Mouse (Mus musculus): ENCODE results near the gene Cntnap2. TPM values are rescaled to one million over a fixed set of nuclear protein-coding genes. Genes with fewer than 3 reads are reported as not detected.

The Cntnap2 gene
- total and polyA plus RNA-seq, 2 experiments, result not detected

DNA sequence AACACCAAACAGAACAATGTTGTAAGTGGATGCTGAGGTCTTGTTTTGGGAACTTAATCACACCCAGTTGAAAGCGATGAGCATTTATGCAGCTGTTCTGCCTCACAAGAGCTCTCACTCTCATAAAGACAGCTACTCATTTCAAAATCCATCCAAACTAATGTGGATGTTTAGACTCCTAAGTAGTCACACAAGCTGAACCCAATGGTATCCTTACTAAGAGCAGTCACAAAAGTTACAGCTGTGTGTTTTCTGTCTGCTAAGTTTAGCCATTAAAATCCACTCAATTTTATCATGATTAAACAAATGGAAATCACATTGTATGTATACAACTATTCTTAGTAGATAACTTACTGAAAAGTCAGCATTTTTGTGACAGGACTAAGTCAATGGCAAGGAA, 1173.7 kb downstream of the Cntnap2 start:
- Histone ChIP-seq H3K36me3 (ENCODE audit: control insufficient read depth, insufficient read depth, low read length) (no peaks in the 10 kb centered on the region), H3K79me2 (ENCODE audit: control insufficient read depth, insufficient read depth, low read length) (no peaks in the 10 kb centered on the region), H3K4me3 (ENCODE audit: insufficient read depth, low read depth, low read length) (no peak overlapping the region), H3K27ac (replicated peaks; ENCODE audit: insufficient read depth, low read depth, low read length) (no peak overlapping the region), H3K9ac (ENCODE audit: low read depth, low read length) (no peak overlapping the region), H3K27me3 (ENCODE audit: control insufficient read depth, insufficient read depth, low read length) (no peaks in the 10 kb centered on the region), H3K4me1 (ENCODE audit: control insufficient read depth, insufficient read depth, low read length) (no peaks in the 10 kb centered on the region)
- TF ChIP-seq CTCF (IDR thresholded peaks at IDR 0.05; ENCODE audit: low read depth, low read length) (no peak), POLR2A (IDR thresholded peaks at IDR 0.05; ENCODE audit: extremely low read depth, insufficient read depth, low read length) (no peak)
- no peak for DNase-seq (ENCODE audit: extremely low read depth, low read depth, low spot score)
- 83% methylated on average over 1 of the region's 1 CpGs for WGBS

GRCm38 (mm10) chr6:46240349-46240748, 1181.2 kb downstream of the Cntnap2 start:
- no peak for TF ChIP-seq CTCF (IDR thresholded peaks at IDR 0.05; ENCODE audit: low read depth, low read length)
- no peak for TF ChIP-seq POLR2A (IDR thresholded peaks at IDR 0.05; ENCODE audit: extremely low read depth, insufficient read depth, low read length)
- Histone ChIP-seq H3K79me2 (ENCODE audit: control insufficient read depth, insufficient read depth, low read length) (no peaks in the 10 kb centered on the region), H3K4me1 (ENCODE audit: control insufficient read depth, insufficient read depth, low read length) (no peaks in the 10 kb centered on the region), H3K4me3 (ENCODE audit: insufficient read depth, low read depth, low read length) (no peak overlapping the region), H3K9ac (ENCODE audit: low read depth, low read length) (no peak overlapping the region), H3K36me3 (ENCODE audit: control insufficient read depth, insufficient read depth, low read length) (no peaks in the 10 kb centered on the region), H3K27me3 (ENCODE audit: control insufficient read depth, insufficient read depth, low read length) (no peaks in the 10 kb centered on the region), H3K27ac (replicated peaks; ENCODE audit: insufficient read depth, low read depth, low read length) (no peak overlapping the region)
- 47% methylated on average over 2 of the region's 2 CpGs for WGBS
- no peak for DNase-seq (ENCODE audit: extremely low read depth, low read depth, low spot score)

- Histone ChIP-seq H3K27ac (replicated peaks; ENCODE audit: insufficient read depth, low read depth, low read length) (no peak overlapping the region), H3K36me3 (ENCODE audit: control insufficient read depth, insufficient read depth, low read length) (no peaks in the 10 kb centered on the region), H3K4me1 (ENCODE audit: control insufficient read depth, insufficient read depth, low read length) (no peaks in the 10 kb centered on the region), H3K27me3 (ENCODE audit: control insufficient read depth, insufficient read depth, low read length) (no peaks in the 10 kb centered on the region), H3K79me2 (ENCODE audit: control insufficient read depth, insufficient read depth, low read length) (no peaks in the 10 kb centered on the region), H3K9ac (ENCODE audit: low read depth, low read length) (no peak overlapping the region), H3K4me3 (ENCODE audit: insufficient read depth, low read depth, low read length) (no peak overlapping the region)
- no peak for DNase-seq (ENCODE audit: extremely low read depth, low read depth, low spot score)
- no peak for TF ChIP-seq POLR2A (IDR thresholded peaks at IDR 0.05; ENCODE audit: extremely low read depth, insufficient read depth, low read length)
- no peak for TF ChIP-seq CTCF (IDR thresholded peaks at IDR 0.05; ENCODE audit: low read depth, low read length)
- 35% methylated on average over 1 of the region's 1 CpGs for WGBS
Measured at GRCm38 (mm10) chr6:46263171-46263570, 1204.0 kb downstream of the Cntnap2 start.

DNA sequence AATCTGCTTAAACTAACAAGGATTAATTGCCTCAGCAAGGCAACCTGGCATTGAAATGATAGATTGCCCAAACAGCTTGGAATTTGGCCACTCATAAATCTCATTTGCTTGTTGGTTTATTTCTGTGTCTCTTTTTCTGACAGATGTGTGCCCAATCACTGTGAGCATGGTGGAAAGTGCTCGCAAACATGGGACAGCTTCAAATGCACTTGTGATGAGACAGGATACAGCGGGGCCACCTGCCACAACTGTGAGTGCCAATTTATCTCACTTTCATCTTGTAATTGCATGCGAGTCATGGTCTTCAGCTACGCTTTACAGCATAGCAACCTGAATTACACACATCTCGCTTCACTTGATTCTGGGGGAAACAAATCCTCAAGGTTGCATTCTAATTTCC, 1287.8 kb downstream of the Cntnap2 start:
- Histone ChIP-seq H3K4me1 (ENCODE audit: control insufficient read depth, insufficient read depth, low read length) (no peaks in the 10 kb centered on the region), H3K27ac (replicated peaks; ENCODE audit: insufficient read depth, low read depth, low read length) (no peak overlapping the region), H3K36me3 (ENCODE audit: control insufficient read depth, insufficient read depth, low read length) (no peaks in the 10 kb centered on the region), H3K79me2 (ENCODE audit: control insufficient read depth, insufficient read depth, low read length) (no peaks in the 10 kb centered on the region), H3K9ac (ENCODE audit: low read depth, low read length) (no peak overlapping the region), H3K4me3 (ENCODE audit: insufficient read depth, low read depth, low read length) (no peak overlapping the region), H3K27me3 (ENCODE audit: control insufficient read depth, insufficient read depth, low read length) (no peaks in the 10 kb centered on the region)
- TF ChIP-seq CTCF (IDR thresholded peaks at IDR 0.05; ENCODE audit: low read depth, low read length) (no peak), POLR2A (IDR thresholded peaks at IDR 0.05; ENCODE audit: extremely low read depth, insufficient read depth, low read length) (no peak)
- 85% methylated on average over 5 of the region's 5 CpGs for WGBS
- DNase-seq (ENCODE audit: extremely low read depth, low read depth, low spot score), result no peak

DNA sequence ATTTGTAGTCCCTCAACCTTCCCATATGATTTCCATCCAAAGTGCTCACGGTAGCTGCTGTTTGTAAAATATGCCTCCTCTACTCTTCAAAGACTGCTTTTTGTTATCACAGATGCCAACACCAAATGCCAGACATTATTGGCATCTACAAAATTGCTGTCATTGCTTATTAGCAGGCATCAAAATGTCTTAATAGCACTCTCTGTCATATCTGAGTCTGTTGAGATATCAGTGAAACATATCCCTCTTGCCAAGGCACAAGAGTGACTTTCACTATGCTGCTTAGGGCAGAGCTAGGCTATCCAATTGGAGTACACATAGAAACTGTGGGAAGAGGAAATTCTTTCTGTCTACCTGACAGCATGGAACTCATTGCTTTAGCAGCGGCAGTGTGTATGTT, 1301.9 kb downstream of the Cntnap2 start:
- H3K27ac ChIP-seq (replicated peaks; ENCODE audit: insufficient read depth, low read depth, low read length), result no peak overlapping the region
- TF ChIP-seq CTCF (IDR thresholded peaks at IDR 0.05; ENCODE audit: low read depth, low read length), result no peak
- TF ChIP-seq POLR2A (IDR thresholded peaks at IDR 0.05; ENCODE audit: extremely low read depth, insufficient read depth, low read length), result no peak
- no peaks in the 10 kb centered on the region for H3K79me2 ChIP-seq (ENCODE audit: control insufficient read depth, insufficient read depth, low read length)
- no peak overlapping the region for H3K4me3 ChIP-seq (ENCODE audit: insufficient read depth, low read depth, low read length)
- 92% methylated on average over 2 of the region's 2 CpGs for WGBS
- H3K9ac ChIP-seq (ENCODE audit: low read depth, low read length), result no peak overlapping the region
- DNase-seq (ENCODE audit: extremely low read depth, low read depth, low spot score), result no peak
- H3K27me3 ChIP-seq (ENCODE audit: control insufficient read depth, insufficient read depth, low read length), result no peaks in the 10 kb centered on the region
- no peaks in the 10 kb centered on the region for H3K4me1 ChIP-seq (ENCODE audit: control insufficient read depth, insufficient read depth, low read length)
- no peaks in the 10 kb centered on the region for H3K36me3 ChIP-seq (ENCODE audit: control insufficient read depth, insufficient read depth, low read length)

DNA sequence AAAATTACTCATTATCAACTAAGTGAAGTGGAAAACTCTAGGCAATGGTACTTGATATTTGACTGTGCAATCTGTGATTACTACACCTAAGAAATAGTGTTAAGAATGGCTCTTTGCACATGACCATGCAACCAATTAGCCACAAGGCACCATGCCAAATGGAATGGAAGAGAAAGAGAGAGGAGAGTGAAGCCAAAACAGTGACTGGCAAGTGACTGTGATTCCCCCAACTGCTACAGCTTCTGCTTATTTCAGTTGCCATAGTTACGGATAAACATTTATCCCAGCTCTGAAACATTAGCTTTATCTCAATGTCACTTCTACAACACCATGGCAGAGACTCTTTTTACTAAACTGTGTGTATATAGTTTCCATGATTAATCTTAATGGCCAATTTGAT, 1303.0 kb downstream of the Cntnap2 start:
- Histone ChIP-seq H3K27ac (replicated peaks; ENCODE audit: insufficient read depth, low read depth, low read length) (no peak overlapping the region), H3K36me3 (ENCODE audit: control insufficient read depth, insufficient read depth, low read length) (no peaks in the 10 kb centered on the region), H3K9ac (ENCODE audit: low read depth, low read length) (no peak overlapping the region), H3K27me3 (ENCODE audit: control insufficient read depth, insufficient read depth, low read length) (no peaks in the 10 kb centered on the region), H3K4me1 (ENCODE audit: control insufficient read depth, insufficient read depth, low read length) (no peaks in the 10 kb centered on the region), H3K79me2 (ENCODE audit: control insufficient read depth, insufficient read depth, low read length) (no peaks in the 10 kb centered on the region), H3K4me3 (ENCODE audit: insufficient read depth, low read depth, low read length) (no peak overlapping the region)
- no peak for DNase-seq (ENCODE audit: extremely low read depth, low read depth, low spot score)
- WGBS, result 90% methylated on average over 1 of the region's 1 CpGs
- TF ChIP-seq POLR2A (IDR thresholded peaks at IDR 0.05; ENCODE audit: extremely low read depth, insufficient read depth, low read length), result no peak
- TF ChIP-seq CTCF (IDR thresholded peaks at IDR 0.05; ENCODE audit: low read depth, low read length), result no peak

Measured in liver, adult 2 months (tissue).